Mouse (Mus musculus) megakaryocyte, embryonic 14.5 days (primary cell): Measurements from ENCODE around the gene Irf7. TPM values are rescaled to one million over a fixed set of nuclear protein-coding genes. Genes with fewer than 3 reads are reported as not detected.

ENCODE experiments used
- H3K27me3 ChIP-seq: replicated peaks from 2 replicates; pipeline ENCODE3; 2012; ENCODE audit warnings: inconsistent platforms
- H3K36me3 ChIP-seq: replicated peaks from 2 replicates; pipeline ENCODE3; 2012; ENCODE audit warnings: low read length, inconsistent platforms, mixed read lengths
- H3K4me1 ChIP-seq: 2 replicates; pipeline ENCODE4 v1.6.1; 2012; ENCODE audit warnings: inconsistent platforms
- H3K4me3 ChIP-seq: replicated peaks from 2 replicates; pipeline ENCODE3; 2012; ENCODE audit warnings: moderate library complexity, mild to moderate bottlenecking, inconsistent platforms
- H3K9me3 ChIP-seq: 2 replicates; pipeline ENCODE4 v1.6.1; 2012; ENCODE audit warnings: inconsistent platforms
- FLI1 ChIP-seq: IDR thresholded peaks from 2 replicates; pipeline ENCODE4 v1.6.1; 2012; ENCODE audit warnings: low read length, inconsistent platforms, mixed read lengths
- GATA1 ChIP-seq: IDR thresholded peaks from 3 replicates; pipeline ENCODE4 v1.6.1; 2012; ENCODE audit warnings: mixed read lengths, low read length, inconsistent platforms, borderline replicate concordance
- polyA plus RNA-seq: library from polyadenylated mRNA; stranded (reverse); fragments of >175 nt; gene quantifications from 2 replicates; pipeline ENCODE4 v1.2.3, GENCODE M21; 2012; ENCODE audit warnings: low replicate concordance; ENCODE audit not compliant: insufficient read depth

The Irf7 gene
- polyA plus RNA-seq, 1 experiment = 188 TPM

DNA sequence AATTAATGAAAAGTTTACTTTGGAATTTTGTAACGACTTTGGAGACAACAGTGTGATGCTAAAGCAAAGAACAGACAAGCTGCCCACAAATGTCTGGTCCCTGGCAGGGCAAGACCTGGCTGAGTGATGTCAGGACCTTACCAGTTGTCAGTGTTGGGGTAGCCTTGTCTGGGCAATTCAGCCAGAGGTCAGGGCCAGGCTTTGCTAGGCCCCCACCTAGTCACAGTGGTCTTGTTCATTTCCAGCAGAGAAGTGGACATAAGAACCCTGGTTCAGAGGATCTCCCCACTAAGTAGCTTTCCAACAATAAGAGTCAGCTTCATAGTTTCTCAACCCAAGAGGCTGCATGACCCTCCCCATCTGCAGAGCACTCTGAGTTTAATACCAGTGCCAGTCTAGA is 45.9 kb downstream of the Irf7 start:
- peaks cover 79% of the 10 kb centered on the region for H3K4me1 ChIP-seq
- H3K27me3 ChIP-seq = no peaks in the 10 kb centered on the region

GRCm38 (mm10) chr7:141219558-141220099 is 46.7 kb downstream of the Irf7 start:
- Histone ChIP-seq H3K4me1 (peaks cover 85% of the 10 kb centered on the region), H3K9me3 (no peaks in the 10 kb centered on the region), H3K36me3 (peaks cover 43% of the 10 kb centered on the region), H3K27me3 (no peaks in the 10 kb centered on the region), H3K4me3 (peak overlapping the region; percentile 99)
- no peak for TF ChIP-seq FLI1
- TF ChIP-seq GATA1 = no peak

More for the DNA sequence above, 45.9 kb downstream of the Irf7 start:
- peak overlapping the region; percentile 99 for H3K4me3 ChIP-seq
- TF ChIP-seq GATA1 (no peak), FLI1 (no peak)
- no peaks in the 10 kb centered on the region for H3K9me3 ChIP-seq
- H3K36me3 ChIP-seq = peaks cover 43% of the 10 kb centered on the region

- no peak for TF ChIP-seq FLI1
- Histone ChIP-seq H3K36me3 (peaks cover 43% of the 10 kb centered on the region), H3K4me1 (peaks cover 88% of the 10 kb centered on the region)
Measured at GRCm38 (mm10) chr7:141218557-141219133, 47.6 kb downstream of the Irf7 start.

DNA sequence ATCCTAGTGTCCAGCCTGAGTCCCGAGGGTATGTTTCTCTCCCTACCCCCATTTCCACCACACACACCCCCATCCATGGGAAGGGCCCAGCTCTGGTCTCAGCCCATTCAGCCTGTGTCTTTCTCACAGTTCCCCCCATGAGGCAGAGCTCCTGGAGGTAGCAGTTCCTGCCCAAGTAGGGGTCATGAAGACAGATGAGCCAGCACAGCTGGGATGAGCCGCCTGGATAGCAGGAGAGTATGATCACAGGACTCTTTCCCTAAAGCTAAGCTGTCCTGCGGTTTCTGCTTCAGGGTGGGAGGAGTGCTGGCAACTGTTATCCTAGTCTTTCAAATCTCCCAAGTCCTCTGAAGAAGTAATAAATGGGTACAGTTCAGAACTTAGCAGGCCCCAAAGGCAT is 48.1 kb downstream of the Irf7 start:
- H3K36me3 ChIP-seq = peaks cover 43% of the 10 kb centered on the region
- TF ChIP-seq GATA1 = no peak
- TF ChIP-seq FLI1 = no peak
- peaks cover 90% of the 10 kb centered on the region for H3K4me1 ChIP-seq
- H3K9me3 ChIP-seq = no peaks in the 10 kb centered on the region
- H3K4me3 ChIP-seq = peak overlapping the region; percentile 42
- H3K27me3 ChIP-seq = peaks cover 9% of the 10 kb centered on the region

More at GRCm38 (mm10) chr7:141218557-141219133, 47.6 kb downstream of the Irf7 start:
- peak overlapping the region; percentile 42 for H3K4me3 ChIP-seq
- no peaks in the 10 kb centered on the region for H3K9me3 ChIP-seq
- H3K27me3 ChIP-seq = peaks cover 4% of the 10 kb centered on the region

GRCm38 (mm10) chr7:141217343-141218013 is 48.8 kb downstream of the Irf7 start:
- Histone ChIP-seq H3K27me3 (peaks cover 13% of the 10 kb centered on the region), H3K36me3 (peaks cover 43% of the 10 kb centered on the region), H3K4me1 (peaks cover 90% of the 10 kb centered on the region), H3K9me3 (no peaks in the 10 kb centered on the region), H3K4me3 (peak overlapping the region; percentile 97)
- no peak for TF ChIP-seq GATA1
- no peak for TF ChIP-seq FLI1

GRCm38 (mm10) chr7:141216894-141217293 is 49.4 kb downstream of the Irf7 start:
- H3K27me3 ChIP-seq = peaks cover 18% of the 10 kb centered on the region
- H3K36me3 ChIP-seq = peaks cover 43% of the 10 kb centered on the region

DNA sequence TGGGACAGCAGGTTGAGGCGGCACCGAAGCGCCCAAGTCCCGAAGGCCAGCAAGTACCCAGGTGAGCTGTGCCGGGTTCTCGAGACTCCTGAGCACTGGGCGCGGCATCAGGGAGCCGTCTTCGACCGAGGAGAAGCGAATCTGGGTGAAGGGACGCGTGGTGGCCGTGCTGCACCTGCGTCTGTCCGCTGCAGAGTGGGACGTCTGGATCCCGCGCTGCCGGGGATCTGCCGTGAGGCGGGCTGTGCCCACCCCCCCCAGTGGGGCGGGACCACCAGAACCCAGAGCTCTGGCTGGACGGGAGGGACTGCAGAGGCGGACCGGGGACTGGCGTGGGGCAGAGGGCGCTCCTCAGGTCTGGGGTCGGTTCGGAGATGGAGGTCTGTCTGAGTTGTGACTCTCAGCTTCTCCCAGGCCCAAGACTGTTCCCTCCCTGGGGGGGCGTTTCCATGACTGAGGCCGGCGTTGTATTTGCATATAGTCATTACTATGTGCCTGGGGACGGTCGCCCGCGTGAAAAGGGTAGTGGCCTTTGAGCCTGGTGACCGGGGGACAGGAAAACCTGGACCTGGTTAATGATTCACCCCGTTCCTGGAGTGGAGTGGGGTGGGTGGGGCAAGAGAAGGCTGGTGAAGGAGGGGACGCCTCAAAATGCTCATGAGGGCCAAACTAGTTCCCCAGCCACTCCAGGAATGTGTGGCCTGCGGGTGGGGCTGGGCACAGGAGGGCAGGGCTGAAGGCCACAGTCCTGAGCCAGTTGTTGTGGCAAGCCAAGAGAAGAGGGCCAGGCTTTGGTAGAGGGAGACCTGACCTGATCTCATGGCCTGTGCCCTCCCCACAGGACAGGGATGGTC is 50.2 kb downstream of the Irf7 start:
- H3K9me3 ChIP-seq = no peaks in the 10 kb centered on the region
- TF ChIP-seq FLI1 = no peak
- TF ChIP-seq GATA1 = no peak
- H3K36me3 ChIP-seq = peaks cover 43% of the 10 kb centered on the region
- peak overlapping the region; percentile 97 for H3K4me3 ChIP-seq
- H3K4me1 ChIP-seq = peaks cover 85% of the 10 kb centered on the region
- peaks cover 26% of the 10 kb centered on the region for H3K27me3 ChIP-seq

More at GRCm38 (mm10) chr7:141216894-141217293, 49.4 kb downstream of the Irf7 start:
- H3K4me1 ChIP-seq = peaks cover 89% of the 10 kb centered on the region
- TF ChIP-seq FLI1 (no peak), GATA1 (no peak)
- no peaks in the 10 kb centered on the region for H3K9me3 ChIP-seq
- peak overlapping the region; percentile 97 for H3K4me3 ChIP-seq

DNA sequence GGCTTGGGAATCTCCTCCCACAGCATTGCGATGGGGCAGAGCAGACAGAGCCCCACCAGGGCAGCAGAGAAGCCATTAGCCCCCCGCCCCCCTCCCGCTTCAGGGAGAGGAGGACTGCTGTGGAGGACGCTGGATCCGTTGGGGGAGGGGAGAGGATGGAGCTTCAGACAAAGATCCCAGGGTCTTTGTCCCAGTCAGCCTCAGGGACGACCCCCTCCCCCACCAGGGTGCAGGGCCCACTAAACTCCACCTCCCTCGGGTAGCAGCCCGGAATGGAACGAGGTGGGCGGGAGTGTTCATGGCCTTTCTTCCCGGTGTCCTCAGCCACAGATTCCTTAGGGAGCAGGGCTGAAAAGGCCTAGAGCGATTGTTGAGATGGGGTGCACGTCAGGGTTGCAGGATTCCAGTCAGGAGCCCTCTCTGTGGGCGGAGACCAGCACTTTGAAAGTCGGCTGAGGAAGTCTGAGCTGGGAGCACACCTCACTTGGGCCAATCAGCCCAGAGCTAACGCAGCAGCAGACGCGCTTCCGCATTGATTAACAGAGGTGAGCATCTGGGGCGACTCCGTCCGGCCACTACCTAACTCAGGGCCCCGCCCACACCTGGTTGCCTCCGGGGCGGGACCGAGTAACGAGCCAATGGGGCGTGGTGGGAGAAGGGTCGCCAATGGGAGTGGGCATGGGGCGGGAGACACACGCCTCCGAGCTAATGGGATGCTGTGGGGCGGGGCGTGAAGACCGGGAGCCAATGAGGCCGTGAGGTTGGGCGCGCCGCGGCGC is 51.0 kb downstream of the Irf7 start, which contains the start of gene Rassf7:
Rassf7 (plus strand) TSS at position 760 of the 779 bp plus-strand sequence.
- H3K36me3 ChIP-seq = peaks cover 35% of the 10 kb centered on the region
- H3K27me3 ChIP-seq = peaks cover 34% of the 10 kb centered on the region
- TF ChIP-seq FLI1 = no peak
- no peaks in the 10 kb centered on the region for H3K9me3 ChIP-seq
- peaks cover 81% of the 10 kb centered on the region for H3K4me1 ChIP-seq
- peak within 1 kb of the TSS; percentile 97 for H3K4me3 ChIP-seq

- H3K27me3 ChIP-seq = peaks cover 43% of the 10 kb centered on the region
- peaks cover 25% of the 10 kb centered on the region for H3K36me3 ChIP-seq
- H3K4me1 ChIP-seq = peaks cover 71% of the 10 kb centered on the region
- H3K4me3 ChIP-seq = no peak overlapping the region
- no peaks in the 10 kb centered on the region for H3K9me3 ChIP-seq
- TF ChIP-seq FLI1 = no peak
- TF ChIP-seq GATA1 = no peak
Measured at GRCm38 (mm10) chr7:141214310-141214709, 52.0 kb downstream of the Irf7 start.
